Mouse (Mus musculus) mouse embryonic stem cell (cell line): Measurements from ENCODE around the gene Mpz.

Experiments used
- in situ Hi-C, 2 experiments: fragments of 300-500 bp; cut with MboI; formaldehyde crosslinking; loops; 1 replicate in 1 of 2; 3 replicates in 1 of 2; pipeline ENCODE4 v1.14.3; 2019 to 2020; ENCODE audit warnings: low sequenced_read_pairs in 2 of 2, low pct_unique_long_range_greater_than_20kb in 1 of 2, mixed read lengths in 1 of 2; ENCODE audit not compliant: unreplicated experiment in 1 of 2

The Mpz gene

DNA sequence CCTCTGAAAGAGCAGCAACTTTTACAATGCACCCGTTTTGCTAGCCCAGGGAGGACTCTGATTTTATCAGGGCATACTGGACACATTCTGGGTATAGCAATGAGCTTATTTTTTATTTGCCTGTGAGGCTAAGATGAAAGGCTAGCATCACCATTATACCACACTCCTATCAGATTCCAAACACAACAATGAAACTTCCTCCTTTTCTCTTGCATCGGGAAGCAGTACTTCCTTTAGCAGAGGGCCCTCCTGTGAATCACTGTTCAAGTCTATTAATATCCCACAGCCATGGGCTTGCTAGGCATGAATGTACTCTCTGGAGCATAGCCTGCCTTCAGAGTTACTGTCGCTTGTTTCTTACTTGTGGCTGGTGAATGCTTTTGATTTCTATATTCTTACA, 20.6 kb downstream of the Mpz start:
- in situ Hi-C loops = no loop called here

DNA sequence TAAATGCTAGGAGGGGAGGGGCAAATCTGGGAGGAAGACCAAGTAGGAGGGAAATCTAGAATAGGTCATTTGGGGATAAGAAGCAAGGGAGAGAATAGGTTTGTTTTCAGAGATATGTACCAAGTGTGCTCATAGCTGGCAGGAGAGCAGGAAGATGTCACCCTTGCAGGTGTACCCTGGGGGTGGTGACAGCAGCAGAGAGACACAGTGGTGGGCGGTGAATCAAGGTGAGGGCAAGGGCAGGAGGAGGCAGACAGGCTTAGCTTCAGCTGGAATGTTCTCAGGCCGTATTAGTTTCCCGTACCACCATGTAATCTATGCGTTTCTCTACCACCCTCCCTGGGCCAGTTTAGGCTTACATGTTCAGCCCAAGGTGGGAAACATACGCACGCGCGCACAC, 22.3 kb downstream of the Mpz start:
- in situ Hi-C loops = no loop called here

DNA sequence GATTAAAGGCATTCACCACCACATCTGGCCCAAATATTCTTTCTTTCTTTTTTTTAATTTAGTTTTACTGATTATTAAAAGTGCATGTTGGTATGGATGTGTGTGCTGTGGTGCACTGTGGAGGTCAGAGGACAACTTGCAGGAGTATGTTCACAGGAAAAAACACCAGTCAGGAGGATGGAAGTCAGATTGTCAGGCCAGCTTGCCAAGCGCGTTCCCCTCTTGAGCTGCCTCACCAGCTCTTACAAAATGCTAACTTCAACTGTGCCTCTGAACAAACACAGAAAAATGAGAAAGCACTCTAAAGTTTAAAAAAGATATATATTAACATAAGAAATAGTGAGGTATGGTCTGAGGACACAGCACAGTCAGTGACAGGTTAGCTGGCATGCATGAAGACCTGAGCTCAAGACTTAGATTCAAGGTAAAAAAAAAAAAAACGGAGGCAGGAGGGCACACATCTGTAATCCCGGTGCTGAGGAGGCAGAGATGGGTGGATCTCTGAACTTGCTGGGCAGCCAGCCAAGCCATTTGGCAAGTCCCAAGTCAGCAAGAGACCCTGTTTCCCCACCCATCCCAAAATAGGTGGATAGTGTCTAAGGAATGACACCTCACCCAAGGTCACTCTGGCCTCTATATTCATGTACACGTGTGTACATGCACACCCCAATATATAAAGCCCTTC, 29.1 kb downstream of the Mpz start:
- in situ Hi-C loops = no loop called here

DNA sequence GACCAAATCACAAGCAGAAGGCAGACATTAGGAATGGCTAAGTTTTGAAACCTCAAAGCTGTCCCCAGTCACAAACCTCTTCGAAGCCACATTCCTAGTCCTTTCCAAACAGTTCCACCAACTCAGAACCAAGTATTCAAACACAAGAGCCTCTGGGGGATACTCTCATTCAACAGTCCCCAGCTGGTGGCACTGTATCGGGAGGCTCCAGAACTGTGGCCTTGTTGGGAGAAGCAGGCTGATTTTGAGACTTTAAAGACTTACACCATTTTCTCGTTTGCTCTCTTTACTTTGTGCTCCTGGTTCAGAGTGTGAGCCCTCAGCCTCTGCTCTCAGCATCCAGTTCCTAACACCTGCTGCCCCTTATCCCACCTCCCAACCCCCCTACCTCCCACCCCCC, 32.5 kb downstream of the Mpz start:
- in situ Hi-C loops = no loop called here

DNA sequence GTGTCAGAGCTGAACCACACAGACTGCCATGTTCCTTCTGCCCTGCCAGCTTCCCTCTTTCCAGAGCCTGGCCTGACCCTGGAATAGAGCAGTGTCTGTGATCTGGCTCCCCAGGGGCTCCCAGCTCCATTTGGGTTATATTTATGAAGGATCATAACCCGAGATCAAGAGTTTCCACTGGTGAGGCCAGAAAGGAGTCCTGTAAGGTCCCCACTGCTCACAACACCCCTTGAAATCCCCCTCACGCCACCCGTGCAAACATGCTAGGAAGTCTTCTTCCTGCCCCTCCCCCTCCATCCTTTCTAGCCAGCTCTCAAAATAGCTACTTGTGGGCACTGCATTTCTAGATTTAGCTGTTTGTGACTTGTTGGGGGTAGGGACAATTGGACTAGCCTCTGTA, 33.1 kb downstream of the Mpz start:
- in situ Hi-C loops = no loop called here

DNA sequence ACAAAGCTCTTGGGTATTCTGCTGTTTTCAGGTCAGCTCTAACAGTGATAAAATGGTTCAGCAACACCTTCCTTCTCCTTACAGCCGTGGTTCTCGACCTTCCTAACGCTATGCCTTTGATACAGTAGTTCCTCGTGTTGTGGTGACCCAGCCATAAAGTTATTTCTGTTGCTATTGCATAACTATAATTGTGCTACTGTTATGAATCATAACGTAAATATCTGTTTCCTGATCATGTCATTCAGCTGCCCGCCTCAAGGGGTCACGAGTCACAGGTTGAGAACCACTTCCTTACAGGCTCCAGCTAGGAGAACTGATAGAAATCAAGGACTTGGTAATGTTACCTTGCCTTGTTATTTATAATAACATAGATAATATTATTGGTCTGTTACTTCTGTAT, 33.8 kb downstream of the Mpz start:
- in situ Hi-C loops = no loop called here

DNA sequence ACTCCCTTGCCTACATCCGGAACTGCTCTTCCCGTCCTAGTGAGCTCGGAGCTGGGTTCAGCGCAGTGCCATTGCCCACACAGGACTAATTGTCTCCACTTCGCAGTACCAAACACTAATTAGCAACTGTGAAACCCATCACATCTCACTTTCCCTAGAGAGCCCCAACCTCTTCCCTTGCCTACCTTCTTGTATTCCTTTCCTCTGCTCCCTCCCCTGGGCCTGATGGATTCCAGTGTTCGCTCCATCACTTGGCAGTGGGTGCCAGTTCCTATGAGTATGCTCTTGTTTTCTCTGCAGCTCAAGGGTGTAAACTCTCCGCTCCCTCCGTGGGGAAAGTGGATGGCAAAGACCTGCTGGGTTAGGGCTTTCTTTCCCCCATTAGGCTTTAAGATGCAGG, 35.1 kb downstream of the Mpz start:
- in situ Hi-C loops = no loop called here

DNA sequence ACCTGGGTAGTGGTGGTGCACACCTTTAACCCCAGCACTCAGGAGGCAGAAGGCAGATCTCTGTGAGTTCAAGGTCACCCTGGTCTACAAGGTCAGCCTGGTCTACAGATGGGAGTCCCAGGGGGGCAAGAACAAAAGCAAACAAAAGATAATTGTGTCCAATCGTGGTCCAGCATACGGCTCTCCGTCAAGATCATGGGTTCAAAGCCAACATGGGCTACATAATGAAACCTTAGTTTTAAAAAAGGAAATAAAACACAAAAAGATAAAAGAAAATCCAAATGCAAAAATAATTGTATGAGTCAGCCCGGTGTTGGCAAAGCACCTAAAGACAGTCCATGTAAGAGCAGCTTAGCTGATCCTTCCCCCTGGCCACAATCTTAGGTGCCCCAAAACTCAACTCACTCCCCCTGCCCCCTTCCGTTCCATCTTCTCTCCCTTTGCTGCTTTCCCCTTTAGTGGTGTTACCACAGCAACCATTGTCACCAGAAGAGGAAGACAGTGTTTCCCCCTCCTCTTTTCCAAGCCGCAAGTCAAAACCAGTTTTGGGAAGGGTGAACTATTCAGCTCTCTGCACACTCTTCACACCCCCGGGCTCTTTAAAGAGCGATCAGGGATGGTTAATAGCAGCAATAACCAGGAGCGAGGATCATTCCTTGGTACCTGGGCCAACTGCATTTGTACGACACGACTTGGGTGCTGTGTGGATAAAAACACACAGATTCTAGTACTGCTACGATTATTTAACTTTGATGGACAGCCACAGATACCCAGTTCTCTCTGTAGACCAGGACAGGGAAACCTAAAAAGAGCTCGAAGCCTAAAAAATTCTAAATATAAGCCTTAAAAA, 37.6 kb downstream of the Mpz start:
- in situ Hi-C loops = no loop called here

DNA sequence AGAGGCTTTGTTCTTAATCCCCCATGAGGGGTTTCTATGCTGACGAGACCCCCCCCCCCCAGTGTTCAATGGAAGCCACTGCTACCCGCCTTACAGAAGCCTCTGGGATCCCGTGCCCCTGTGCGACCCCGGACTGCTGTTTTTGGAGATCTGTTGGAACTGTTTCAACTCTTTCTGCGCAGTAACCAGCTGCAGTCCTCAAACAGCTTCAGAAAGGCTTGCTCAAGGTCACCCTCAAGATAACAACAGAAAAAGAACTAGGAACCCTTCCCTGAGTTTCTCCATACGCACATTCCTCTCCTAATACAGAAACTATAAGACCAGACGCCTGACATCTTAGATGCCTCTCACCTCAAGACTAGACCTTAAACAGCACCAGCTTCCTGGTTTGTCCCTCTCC, 38.5 kb downstream of the Mpz start:
- in situ Hi-C loops = no loop called here

DNA sequence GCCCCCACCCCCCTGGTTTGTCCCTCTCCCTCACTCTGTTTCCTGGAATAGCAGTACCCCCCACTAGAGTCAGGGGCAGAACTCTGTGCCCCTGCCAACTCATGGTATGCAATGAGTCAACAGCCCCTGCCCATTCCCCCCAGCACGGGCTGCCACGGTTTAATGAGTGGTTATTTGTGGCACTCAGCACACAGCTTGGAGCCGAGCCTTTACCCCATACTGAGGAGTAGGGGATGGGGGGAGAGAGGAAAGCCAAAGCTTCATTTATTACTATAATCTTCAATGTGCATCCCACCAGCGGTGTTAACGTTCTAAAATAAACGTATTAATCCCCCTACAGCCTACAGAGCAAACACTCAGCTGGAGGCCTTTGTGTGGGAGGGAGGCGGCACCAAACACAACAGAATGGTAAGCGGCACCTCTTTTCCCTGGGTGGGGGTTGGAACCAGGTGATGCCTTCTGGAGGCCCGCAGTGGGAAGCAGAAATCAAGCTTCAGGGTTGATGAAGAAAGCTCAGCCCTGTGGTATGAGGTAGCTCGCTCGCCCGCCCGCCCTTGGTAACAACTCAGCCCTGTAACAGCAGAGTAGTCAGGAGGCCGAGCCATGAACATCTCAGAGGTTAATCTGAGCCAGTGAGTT, 39.1 kb downstream of the Mpz start:
- in situ Hi-C loops = no loop called here

DNA sequence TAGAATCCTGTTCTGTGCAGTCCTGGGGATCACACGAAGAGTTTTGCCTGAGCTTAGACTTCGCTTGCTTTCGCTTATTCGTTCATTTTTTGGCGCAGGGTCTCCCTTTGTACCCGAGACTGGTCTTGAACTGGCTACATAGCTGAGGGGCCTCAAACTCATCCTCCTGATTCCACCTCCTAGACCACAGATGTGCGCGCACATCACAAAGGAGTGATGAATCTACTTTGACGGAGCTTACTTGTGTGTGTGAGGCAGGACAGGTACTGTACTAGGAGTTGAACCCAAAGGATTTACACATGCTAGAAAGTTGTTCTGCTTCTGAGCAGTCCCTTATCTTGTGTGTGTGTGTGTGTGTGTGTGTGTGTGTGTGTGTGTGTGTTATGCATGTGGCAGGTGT, 40.3 kb downstream of the Mpz start:
- in situ Hi-C loops = no loop called here

DNA sequence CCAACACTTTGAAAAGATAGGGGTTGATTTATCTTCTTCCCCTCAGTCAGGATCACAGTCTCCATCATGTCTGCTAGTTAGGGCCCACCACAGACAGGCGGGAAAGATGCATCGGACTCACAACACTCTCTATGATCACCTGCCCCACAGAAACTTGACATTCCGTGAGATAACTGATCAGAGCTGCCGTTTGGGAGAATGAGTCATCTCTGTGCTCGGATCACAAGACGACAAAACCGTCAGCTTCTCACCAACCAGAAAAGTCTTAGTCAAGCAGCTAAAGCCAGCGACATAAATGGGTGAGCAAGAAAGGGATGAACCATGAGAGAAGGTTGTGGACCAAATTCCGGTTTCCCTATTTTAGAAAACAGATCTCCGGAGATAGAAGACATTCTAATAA, 41.8 kb downstream of the Mpz start:
- in situ Hi-C loops = no loop called here

DNA sequence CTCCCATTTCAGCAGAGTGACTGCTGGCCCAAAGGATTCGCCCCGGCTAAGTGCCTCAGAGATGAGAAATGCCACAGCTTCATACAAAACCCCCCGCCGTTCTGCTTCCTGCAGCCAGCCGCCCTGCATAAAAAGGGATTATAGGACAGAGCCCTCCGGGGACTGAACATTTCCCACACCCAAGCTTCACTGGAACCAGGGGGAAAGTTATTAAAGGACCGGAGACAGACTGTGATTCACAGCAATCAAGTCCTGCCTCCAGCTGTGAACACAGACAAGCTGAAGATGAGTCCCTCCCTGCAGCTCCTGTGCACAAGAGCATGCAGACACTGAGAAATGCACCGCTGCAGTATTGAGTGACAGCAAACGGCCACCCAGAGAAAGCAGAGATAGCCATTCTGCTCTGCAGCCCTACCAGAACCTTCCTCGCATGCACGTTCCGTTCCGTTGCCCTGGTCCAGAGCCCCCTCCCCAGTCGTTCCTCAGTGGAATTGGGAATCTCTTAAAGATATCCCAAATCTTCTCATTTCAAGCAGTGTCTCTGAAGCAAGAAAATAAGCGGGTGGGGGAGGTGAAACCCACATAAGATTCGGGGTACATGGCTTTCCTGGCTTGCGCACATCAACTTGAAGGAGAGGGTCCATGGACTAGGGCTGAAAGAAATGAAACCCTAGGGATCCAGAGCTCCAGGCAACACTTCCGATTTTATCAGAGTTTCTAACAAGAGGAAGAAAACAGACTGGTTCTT, 42.8 kb downstream of the Mpz start:
- in situ Hi-C loops = no loop called here

DNA sequence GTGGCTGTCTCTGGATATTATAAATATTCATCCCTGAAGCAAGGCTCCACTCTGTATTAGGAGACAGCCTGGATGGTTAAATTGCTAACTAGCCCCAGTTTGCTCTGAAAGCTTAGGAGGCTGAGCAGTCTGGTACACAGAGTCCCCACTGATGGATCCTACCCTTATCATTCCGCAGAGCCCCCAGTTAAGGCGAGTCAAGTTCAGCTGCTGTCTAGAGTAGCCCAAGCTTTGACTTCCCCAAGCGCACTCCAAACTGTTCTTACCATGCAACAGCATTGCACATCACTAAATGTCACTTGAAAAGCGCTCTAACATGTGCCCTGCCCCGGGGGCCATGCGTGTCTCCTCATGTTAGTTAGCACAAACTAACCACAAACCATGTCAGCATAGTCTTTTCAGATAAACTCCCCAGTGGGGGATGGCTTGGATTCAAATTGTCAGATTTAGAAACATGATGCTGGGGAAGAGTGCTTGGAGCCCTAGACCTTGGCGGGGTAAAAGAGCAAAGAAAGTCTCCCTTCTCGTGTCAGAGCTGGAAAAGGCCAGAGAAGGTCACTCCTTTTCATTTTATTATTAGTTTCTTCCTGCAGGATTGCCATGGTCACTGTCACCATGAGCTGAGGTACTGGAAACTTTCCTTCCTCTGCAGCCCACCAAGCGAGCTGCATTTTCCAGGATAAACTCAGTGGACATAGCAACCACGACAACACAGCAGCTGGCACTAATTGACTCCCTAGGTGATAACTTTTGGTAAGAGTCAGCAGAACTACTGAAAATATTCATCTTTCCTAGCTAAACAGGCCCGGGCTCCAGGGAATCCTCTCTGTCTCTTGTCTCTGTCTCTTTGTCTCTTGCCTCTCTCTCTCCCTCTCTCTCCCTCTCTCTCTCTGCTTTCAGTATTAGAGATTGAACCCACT, 43.7 kb downstream of the Mpz start:
- in situ Hi-C loops = no loop called here

DNA sequence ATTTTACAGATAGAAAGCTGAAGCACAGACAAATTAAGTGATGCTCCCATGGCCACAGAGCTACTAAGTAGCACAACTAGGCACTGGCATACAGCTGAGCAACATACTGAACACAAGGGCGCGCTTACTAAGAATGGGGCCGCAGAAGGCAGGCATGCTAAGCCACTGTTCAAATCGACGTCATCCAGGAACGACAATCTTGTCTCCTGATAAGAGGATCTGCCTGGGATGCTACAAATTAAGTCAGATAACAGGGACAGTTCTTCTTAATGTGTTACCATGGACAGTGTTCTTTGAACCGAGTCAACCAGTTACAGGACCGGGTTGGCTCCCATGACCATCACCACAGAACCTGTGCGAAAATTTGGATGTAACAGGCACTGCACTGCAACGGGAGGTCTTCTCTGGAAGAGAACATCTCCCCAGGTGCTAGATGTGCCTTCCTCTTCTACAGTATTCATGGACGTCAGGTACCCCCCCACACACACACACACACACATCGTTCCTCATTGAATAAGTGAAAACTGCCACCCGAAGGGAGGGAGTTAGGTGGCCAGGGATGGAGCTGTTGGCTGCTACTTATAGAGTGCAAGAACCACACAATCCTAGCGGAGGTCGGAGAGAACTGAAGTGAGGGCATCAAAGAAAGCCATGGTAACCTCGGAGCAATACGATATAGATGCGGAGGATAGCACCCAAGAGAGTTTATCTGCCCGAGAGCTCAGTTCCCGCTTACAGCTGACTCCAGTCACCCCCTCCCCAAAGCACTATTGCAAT, 44.7 kb downstream of the Mpz start:
- in situ Hi-C loops = no loop called here

DNA sequence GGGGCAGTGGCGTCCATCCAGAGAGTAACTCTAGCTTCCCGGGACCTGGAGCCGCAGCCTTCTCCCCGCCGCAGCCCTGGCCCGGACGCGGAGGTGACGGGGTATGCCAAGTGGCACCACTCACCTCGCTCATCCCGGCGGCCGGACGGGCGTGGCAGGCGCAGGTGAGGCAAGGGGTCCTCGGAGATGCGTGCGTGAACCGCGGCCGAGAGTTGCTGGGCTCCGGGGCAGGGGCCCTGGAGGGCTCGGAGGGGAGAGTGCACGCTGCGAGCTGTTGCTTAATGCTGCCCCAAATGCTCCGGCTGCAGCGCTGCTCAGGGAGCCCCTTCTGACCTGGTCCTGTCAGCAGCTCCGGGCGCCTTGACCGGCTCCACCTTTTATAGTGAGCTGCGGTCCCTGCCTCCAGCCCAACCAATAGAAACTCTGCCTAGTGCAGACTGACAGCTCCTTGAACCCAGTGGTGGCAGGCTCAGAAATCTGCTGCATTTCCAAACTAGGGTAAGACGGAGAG, 45.4 kb downstream of the Mpz start, which contains the start of gene Pcp4l1:
Pcp4l1 (minus strand) TSS at position 382 of the 511 bp plus-strand sequence.
- in situ Hi-C loops = no loop called here

DNA sequence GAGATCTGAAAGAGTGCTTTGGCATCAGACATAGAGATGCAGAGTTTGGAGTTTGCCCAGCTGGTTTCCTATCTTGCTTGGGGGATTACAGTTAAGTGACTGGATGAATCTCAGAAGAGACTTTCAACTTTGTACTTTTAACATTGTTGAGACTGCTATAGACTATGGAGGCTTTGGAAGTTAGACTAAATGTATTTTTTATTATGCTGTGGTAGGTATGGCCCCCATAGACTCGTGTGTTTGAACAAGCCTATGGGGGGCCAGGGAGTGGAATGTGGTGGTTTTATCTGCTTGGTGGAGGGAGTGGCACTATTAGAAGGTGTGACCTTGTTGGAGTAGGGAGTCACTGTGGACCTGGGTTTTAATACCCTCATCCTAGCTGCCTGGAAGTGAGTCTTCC, 49.0 kb downstream of the Mpz start:
- in situ Hi-C loops = no loop called here
